In the genomic region with DNA sequence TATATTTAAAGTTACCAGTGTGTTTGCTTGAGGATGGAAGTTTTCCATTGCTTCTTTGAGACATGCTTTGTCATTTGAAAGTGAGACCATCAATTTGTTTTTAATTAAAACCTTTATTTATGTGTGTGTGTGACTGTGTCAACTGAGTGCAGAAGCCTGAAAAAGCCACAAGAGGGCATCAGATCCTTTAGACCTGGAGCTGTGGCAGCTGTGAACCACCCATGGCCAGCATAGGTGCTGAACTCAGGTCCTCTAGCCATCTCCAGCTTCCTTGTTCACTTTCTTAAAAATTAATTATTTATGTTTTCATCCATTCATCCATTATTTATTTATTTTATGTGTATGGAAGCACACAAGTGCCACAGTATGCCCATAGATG, we compare ENCODE assay signal across 9 mouse cellular contexts.
A peak's percentile ranks its signal among the peaks of the same experiment; 100 is the strongest.
DNase-seq lines count a peak whose midpoint lies in the region; ATAC-seq and TF ChIP-seq lines count a peak whose summit lies in the region.
"Had no signal": no experiment of that assay in that cellular context is flagged by ENCODE, and none has a peak within 500 bp of the region (broad histone marks: within the 10 kb centered on the region; RNA-seq: fewer than 3 reads in every experiment).

No protein-coding gene starts in this region.

- H3K4me3 ChIP-seq in liver, embryonic 11.5 days (ENCODE audit: low read depth, low read length), result no peak overlapping the region
- H3K4me3 ChIP-seq in G1E (ENCODE audit: low read depth, low read length), result no peak overlapping the region
- H3K4me3 ChIP-seq: liver, embryonic 13.5 days had no signal

- H3K4me2 ChIP-seq in liver, embryonic 11.5 days, result no peak overlapping the region
- H3K4me2 ChIP-seq: liver, embryonic 13.5 days had no signal

- no peaks in the 10 kb centered on the region for H3K36me3 ChIP-seq in liver, embryonic 11.5 days (ENCODE audit: control insufficient read depth, insufficient read depth, low read length)
- no peaks in the 10 kb centered on the region for H3K36me3 ChIP-seq in G1E (replicated peaks)
- no peaks in the 10 kb centered on the region for H3K36me3 ChIP-seq in splenic B cell, adult 2 months (ENCODE audit: control insufficient read depth, insufficient read depth, low read length, poor library complexity, severe bottlenecking)
- H3K36me3 ChIP-seq: liver, embryonic 13.5 days had no signal

- H3K27me3 ChIP-seq in liver, embryonic 11.5 days (replicated peaks; ENCODE audit: control insufficient read depth, insufficient read depth, low read length), result no peaks in the 10 kb centered on the region
- H3K27me3 ChIP-seq in G1E (ENCODE audit: insufficient read depth, low read length), result no peaks in the 10 kb centered on the region
- no peaks in the 10 kb centered on the region for H3K27me3 ChIP-seq in splenic B cell, adult 2 months (ENCODE audit: control insufficient read depth, insufficient read depth, low read length, poor library complexity, severe bottlenecking)
- H3K27me3 ChIP-seq: liver, embryonic 13.5 days had no signal

- TF ChIP-seq CTCF in G1E (IDR thresholded peaks at IDR 0.05; ENCODE audit: low read depth, low read length), result peak; percentile 9; the same call in 1 of the 2 replicates

- no peak overlapping the region for H3K27ac ChIP-seq in liver, embryonic 11.5 days (ENCODE audit: low read depth, low read length)
- H3K27ac ChIP-seq: liver, embryonic 13.5 days had no signal

- peaks cover 9% of the 10 kb centered on the region for H3K4me1 ChIP-seq in liver, embryonic 11.5 days (replicated peaks; ENCODE audit: control insufficient read depth, insufficient read depth, low read length)
- no peaks in the 10 kb centered on the region for H3K4me1 ChIP-seq in G1E (ENCODE audit: insufficient read depth, low read depth, low read length)

- no peak overlapping the region for H3K9ac ChIP-seq in liver, embryonic 11.5 days (ENCODE audit: low read depth, low read length)
- H3K9ac ChIP-seq: liver, embryonic 13.5 days had no signal

- peak; percentile 29 for DNase-seq in liver
- DNase-seq in liver, embryonic 11.5 days (ENCODE audit: low spot score), result no peak
- peak; percentile 4 for DNase-seq in G1E (ENCODE audit: low spot score)
- peak; percentile 33 for DNase-seq in splenic B cell, adult 2 months (ENCODE audit: low read depth, low spot score)
- no peak for DNase-seq in adrenal gland, postnatal 4 days (ENCODE audit: low spot score in 2 of 2)
- no peak for DNase-seq in urinary bladder, postnatal 10 days (ENCODE audit: low spot score)
- DNase-seq: liver, embryonic 13.5 days; thymus, postnatal 25 days had no signal

- no peak for ATAC-seq in liver, embryonic 11.5 days (replicated peaks; ENCODE audit: low FRiP score)
- no peak for ATAC-seq in G1E (ENCODE audit: extremely low read depth, insufficient number of reproducible peaks, low FRiP score, poor library complexity, severe bottlenecking)
- 0 out of 2 replicates have a peak, but pooled peaks have one; percentile 42 for ATAC-seq in common myeloid progenitor, adult 5-6 weeks (replicated peaks; ENCODE audit: low read depth, poor library complexity, severe bottlenecking)

- no peaks in the 10 kb centered on the region for H3K9me3 ChIP-seq in liver, embryonic 11.5 days (ENCODE audit: control insufficient read depth, low read length)
- H3K9me3 ChIP-seq in G1E (replicated peaks), result no peaks in the 10 kb centered on the region
- H3K9me3 ChIP-seq: liver, embryonic 13.5 days had no signal

Comparison
In these comparisons a context has a peak if more than half of its experiments do, and no peak if none do; other contexts are left out.
1. DNase-seq: peak in liver (single experiment), G1E (single experiment) and splenic B cell, adult 2 months (single experiment); none in liver, embryonic 11.5 days (single experiment), adrenal gland, postnatal 4 days (0 of 2) and urinary bladder, postnatal 10 days (single experiment).